Mouse (Mus musculus) stomach, embryonic 16.5 days (tissue): ENCODE data around the gene Mrpl24. TPM values are rescaled to one million over a fixed set of nuclear protein-coding genes. Genes with fewer than 3 reads are reported as not detected.

Experiments used
- ATAC-seq: fragments of 200-750 bp; cut with Nextera tagmentation; 2 replicates; pipeline ENCODE4 v1.8.0; 2017; ENCODE audit warnings: moderate number of reproducible peaks, moderate TSS enrichment; ENCODE audit not compliant: insufficient read depth, low FRiP score
- H3K27ac ChIP-seq: fragments of 300-500 bp; sonication (generic); 2 replicates; pipeline ENCODE4 v1.5.1; 2014; ENCODE audit warnings: low read length
- H3K27me3 ChIP-seq: fragments of 300-500 bp; sonication (generic); 2 replicates; pipeline ENCODE4 v1.6.1; 2014; ENCODE audit warnings: low read length, control low read depth, mixed read lengths; ENCODE audit not compliant: control insufficient read depth, insufficient read depth
- H3K36me3 ChIP-seq: fragments of 300-500 bp; sonication (generic); 2 replicates; pipeline ENCODE4 v1.6.1; 2014; ENCODE audit warnings: low read length; ENCODE audit not compliant: control insufficient read depth, insufficient read depth
- H3K4me1 ChIP-seq: fragments of 300-500 bp; sonication (generic); 2 replicates; pipeline ENCODE4 v1.6.1; 2014; ENCODE audit warnings: low read length, control low read depth, mixed read lengths; ENCODE audit not compliant: control insufficient read depth, insufficient read depth
- H3K4me2 ChIP-seq: fragments of 300-500 bp; sonication (generic); 2 replicates; pipeline ENCODE4 v1.6.1; 2014; ENCODE audit warnings: low read depth, low read length, mixed read lengths
- H3K4me3 ChIP-seq: fragments of 300-500 bp; sonication (generic); replicated peaks from 2 replicates; pipeline ENCODE4 v1.5.1; 2014; ENCODE audit warnings: mild to moderate bottlenecking, low read length
- H3K9ac ChIP-seq: fragments of 300-500 bp; sonication (generic); 2 replicates; pipeline ENCODE4 v1.6.1; 2014; ENCODE audit warnings: low read length
- H3K9me3 ChIP-seq: fragments of 300-500 bp; sonication (generic); replicated peaks from 2 replicates; pipeline ENCODE4 v1.6.1; 2016; ENCODE audit warnings: low read length, control low read depth; ENCODE audit not compliant: control insufficient read depth
- WGBS: fragments of 180-500 bp; shearing (Covaris S2); extraction: QIAGEN DNeasy Blood & Tissue Kit; methylation state at CpG from one replicate; pipeline ENCODE4 v1.1.7; 2014; 5-methylcytosine and 5-hydroxymethylcytosine counted together
- polyA plus RNA-seq: library from polyadenylated mRNA; unstranded; fragments of >200 nt; fragmentation: Nextera tagmentation; extraction: Ambion mirVana; gene quantifications from 2 replicates; pipeline ENCODE4 v1.2.1, GENCODE M21; 2015

Mrpl24 gene
- polyA plus RNA-seq, 1 experiment from 2014 or later = 77.2 TPM

- Histone ChIP-seq H3K4me3 (peak overlapping the region; percentile 63), H3K9ac (peak overlapping the region; percentile 81), H3K4me1 (peaks cover 43% of the 10 kb centered on the region)
Measured at GRCm38 (mm10) chr3:87972776-87973175, 53.5 kb downstream of the Mrpl24 start.

More at GRCm38 (mm10) chr3:87972776-87973175, 53.5 kb downstream of the Mrpl24 start:
- Histone ChIP-seq H3K4me2 (peak overlapping the region; percentile 92), H3K27me3 (peaks cover 20% of the 10 kb centered on the region), H3K27ac (no peak overlapping the region; the same call in 1 of the 2 replicates), H3K36me3 (no peaks in the 10 kb centered on the region), H3K9me3 (no peaks in the 10 kb centered on the region)
- no peak for ATAC-seq
- WGBS = 32% methylated on average over 5 of the region's 5 CpGs

Other genes with a start within 250 kb of the Mrpl24 start
- 0.63 and 1.0 TPM in 2 replicates for gene Lrrc71, start 170.9 kb upstream of the Mrpl24 start, polyA plus RNA-seq
- gene Ntrk1, start 124.3 kb upstream of the Mrpl24 start, polyA plus RNA-seq = 1.4 and 2.0 TPM in 2 replicates
- gene Insrr, start 122.6 kb upstream of the Mrpl24 start, polyA plus RNA-seq = 0.41 and 0.50 TPM in 2 replicates
- 22.6 and 25.5 TPM in 2 replicates for gene Pear1, start 95.2 kb upstream of the Mrpl24 start, polyA plus RNA-seq
- gene Sh2d2a, start 72.8 kb upstream of the Mrpl24 start, polyA plus RNA-seq = 0.16 and 0.26 TPM in 2 replicates
- gene Prcc, start 33.9 kb upstream of the Mrpl24 start, polyA plus RNA-seq = 6.7 and 7.5 TPM in 2 replicates
- 82.1 and 83.1 TPM in 2 replicates for gene Hdgf, start 13.2 kb upstream of the Mrpl24 start, polyA plus RNA-seq
- gene Isg20l2, start 10.8 kb downstream of the Mrpl24 start, polyA plus RNA-seq = 40.8 and 41.5 TPM in 2 replicates
- gene Rrnad1, start 11.2 kb downstream of the Mrpl24 start, polyA plus RNA-seq = 19.8 and 20.3 TPM in 2 replicates
- gene Crabp2, start 29.2 kb downstream of the Mrpl24 start, polyA plus RNA-seq = 29.4 and 43.3 TPM in 2 replicates
- 7.7 and 10.2 TPM in 2 replicates for gene Nes, start 51.6 kb downstream of the Mrpl24 start, polyA plus RNA-seq
- gene Bcan, start 80.7 kb downstream of the Mrpl24 start, polyA plus RNA-seq = 0.34 and 0.52 TPM in 2 replicates
- 0.18 TPM in 1 of 2 replicates, not detected in the other for gene Hapln2, start 108.1 kb downstream of the Mrpl24 start, polyA plus RNA-seq
- gene Gpatch4, start 123.6 kb downstream of the Mrpl24 start, polyA plus RNA-seq = 29.7 and 30.1 TPM in 2 replicates
- 166 and 173 TPM in 2 replicates for gene Naxe, start 139.0 kb downstream of the Mrpl24 start, polyA plus RNA-seq
- gene Ttc24, start 158.8 kb downstream of the Mrpl24 start, polyA plus RNA-seq = not detected in 2 replicates
- gene Iqgap3, start 162.5 kb downstream of the Mrpl24 start, polyA plus RNA-seq = 17.1 and 22.0 TPM in 2 replicates
- gene Mef2d, start 222.9 kb downstream of the Mrpl24 start, polyA plus RNA-seq = 15.4 and 18.2 TPM in 2 replicates